Mouse (Mus musculus) kidney, embryonic 14.5 days (tissue): ENCODE results near the gene Dvl2. TPM values are rescaled to one million over a fixed set of nuclear protein-coding genes. Genes with fewer than 3 reads are reported as not detected.

Experiments
- ATAC-seq: fragments of 200-750 bp; cut with Nextera tagmentation; 2 replicates; pipeline ENCODE4 v1.8.0; 2017; ENCODE audit warnings: moderate number of reproducible peaks, mild to moderate bottlenecking, moderate TSS enrichment, moderate library complexity; ENCODE audit not compliant: low FRiP score, low TSS enrichment
- H3K27ac ChIP-seq: fragments of 300-500 bp; sonication (generic); 2 replicates; pipeline ENCODE4 v1.5.1; 2014; ENCODE audit warnings: low read depth, mild to moderate bottlenecking, low read length, moderate library complexity, mixed read lengths
- H3K27me3 ChIP-seq: fragments of 300-500 bp; sonication (generic); 2 replicates; pipeline ENCODE4 v1.6.1; 2014; ENCODE audit warnings: mild to moderate bottlenecking, low read length; ENCODE audit not compliant: control insufficient read depth, insufficient read depth
- H3K36me3 ChIP-seq: fragments of 300-500 bp; sonication (generic); 2 replicates; pipeline ENCODE4 v1.6.1; 2014; ENCODE audit warnings: low read length, mixed read lengths; ENCODE audit not compliant: control insufficient read depth, insufficient read depth
- H3K4me1 ChIP-seq: fragments of 300-500 bp; sonication (generic); 2 replicates; pipeline ENCODE4 v1.6.1; 2014; ENCODE audit warnings: low read length, mixed read lengths; ENCODE audit not compliant: control insufficient read depth, insufficient read depth
- H3K4me2 ChIP-seq: fragments of 300-500 bp; sonication (generic); replicated peaks from 2 replicates; pipeline ENCODE4 v1.6.1; 2014; ENCODE audit warnings: low read depth, mild to moderate bottlenecking, low read length
- H3K4me3 ChIP-seq: fragments of 300-500 bp; sonication (generic); 2 replicates; pipeline ENCODE4 v1.5.1; 2014; ENCODE audit warnings: mild to moderate bottlenecking, low read length
- H3K9ac ChIP-seq: fragments of 300-500 bp; sonication (generic); 2 replicates; pipeline ENCODE4 v1.6.1; 2014; ENCODE audit warnings: low read depth, mild to moderate bottlenecking, low read length, moderate library complexity
- H3K9me3 ChIP-seq: fragments of 300-500 bp; sonication (generic); 2 replicates; pipeline ENCODE4 v1.6.1; 2016; ENCODE audit warnings: low read length; ENCODE audit not compliant: control insufficient read depth
- WGBS: fragments of 180-500 bp; shearing (Covaris S2); extraction: QIAGEN DNeasy Blood & Tissue Kit; methylation state at CpG from one replicate; pipeline ENCODE4 v1.1.7; 2014; 5-methylcytosine and 5-hydroxymethylcytosine counted together
- polyA plus RNA-seq: library from polyadenylated mRNA; unstranded; fragments of >200 nt; fragmentation: Nextera tagmentation; extraction: Ambion mirVana; gene quantifications from 2 replicates; pipeline ENCODE4 v1.2.1, GENCODE M21; 2014

Gene Dvl2
- polyA plus RNA-seq, 1 experiment from 2014 or later = 34.9 TPM

- Histone ChIP-seq H3K9ac (peak overlapping the region; percentile 84), H3K9me3 (no peaks in the 10 kb centered on the region), H3K27ac (peak overlapping the region; percentile 86; the same call in 1 of the 2 replicates), H3K4me3 (peak overlapping the region; percentile 72), H3K4me1 (peaks cover 48% of the 10 kb centered on the region), H3K27me3 (no peaks in the 10 kb centered on the region), H3K36me3 (peaks cover 2% of the 10 kb centered on the region), H3K4me2 (peak overlapping the region; percentile 97)
- no peak for ATAC-seq
- WGBS = 1% methylated on average over 25 of the region's 25 CpGs
These were observed 18.0 kb downstream of the Dvl2 start for GRCm38 (mm10) chr11:70018131-70018990.

GRCm38 (mm10) chr11:70019495-70020021 lies 19.2 kb downstream of the Dvl2 start:
- Histone ChIP-seq H3K9me3 (no peaks in the 10 kb centered on the region), H3K9ac (peak overlapping the region; percentile 84; the same call in 1 of the 2 replicates), H3K36me3 (no peaks in the 10 kb centered on the region), H3K4me1 (peaks cover 55% of the 10 kb centered on the region), H3K4me3 (peak overlapping the region; percentile 72), H3K4me2 (peak overlapping the region; percentile 97), H3K27ac (peak overlapping the region; percentile 86; the same call in 1 of the 2 replicates), H3K27me3 (no peaks in the 10 kb centered on the region)
- 0% methylated on average over 1 of the region's 2 CpGs for WGBS
- no peak for ATAC-seq

DNA sequence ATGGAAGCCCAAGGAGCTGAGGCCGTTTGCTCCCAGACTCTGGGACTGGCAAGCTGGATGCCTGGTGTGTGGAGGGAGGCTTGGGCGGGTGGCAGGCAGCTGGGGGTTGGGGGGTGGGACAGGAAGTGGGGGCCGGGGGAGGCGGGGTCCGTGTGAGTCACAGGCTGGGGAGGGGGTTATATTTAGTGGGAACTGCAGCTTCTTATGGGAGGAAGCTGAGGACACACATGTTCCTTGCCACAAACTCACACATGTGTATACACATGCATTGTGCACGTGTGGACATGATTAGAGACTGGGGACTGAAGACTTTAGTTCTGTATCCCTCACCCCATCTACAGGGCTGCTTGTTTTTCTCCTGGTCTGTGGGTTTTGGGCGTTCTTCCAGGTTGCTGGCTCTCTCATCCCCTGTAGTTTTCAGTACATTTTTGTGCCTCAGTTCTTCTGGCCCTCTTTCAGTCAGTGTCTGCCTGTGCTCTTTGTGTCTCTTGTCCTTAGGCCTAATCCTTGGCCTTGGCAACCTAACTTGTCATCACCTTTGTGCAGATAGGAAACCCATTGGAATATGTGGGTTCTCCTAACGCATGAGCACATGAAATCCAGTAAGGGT lies 19.7 kb downstream of the Dvl2 start:
- 14% methylated on average over 8 of the region's 8 CpGs for WGBS
- Histone ChIP-seq H3K9me3 (no peaks in the 10 kb centered on the region), H3K36me3 (no peaks in the 10 kb centered on the region), H3K27ac (peak overlapping the region; percentile 86), H3K27me3 (no peaks in the 10 kb centered on the region), H3K4me1 (peaks cover 52% of the 10 kb centered on the region), H3K4me2 (peak overlapping the region; percentile 97), H3K4me3 (peak overlapping the region; percentile 72), H3K9ac (0 out of 2 replicates have a peak overlapping the region, but pooled peaks have one; percentile 12)
- ATAC-seq = no peak

- H3K27me3 ChIP-seq = no peaks in the 10 kb centered on the region
- peak overlapping the region; percentile 25; the same call in 1 of the 2 replicates for H3K9ac ChIP-seq
- no peaks in the 10 kb centered on the region for H3K9me3 ChIP-seq
- peaks cover 51% of the 10 kb centered on the region for H3K4me1 ChIP-seq
- no peaks in the 10 kb centered on the region for H3K36me3 ChIP-seq
- H3K4me2 ChIP-seq = peak overlapping the region; percentile 97
- H3K27ac ChIP-seq = peak overlapping the region; percentile 86
- H3K4me3 ChIP-seq = peak overlapping the region; percentile 72
- ATAC-seq = peak; percentile 83
- WGBS = under 1% methylated on average over 7 of the region's 8 CpGs
These were observed 20.4 kb downstream of the Dvl2 start for GRCm38 (mm10) chr11:70020731-70021263.

GRCm38 (mm10) chr11:70021264-70022132 lies 21.1 kb downstream of the Dvl2 start:
- H3K4me2 ChIP-seq = peak overlapping the region; percentile 97
- no peaks in the 10 kb centered on the region for H3K9me3 ChIP-seq
- ATAC-seq = peak; percentile 71
- H3K27ac ChIP-seq = peak overlapping the region; percentile 86; the same call in 1 of the 2 replicates
- no peak overlapping the region; the same call in 1 of the 2 replicates for H3K9ac ChIP-seq
- WGBS = 3% methylated on average over 40 of the region's 40 CpGs
- H3K36me3 ChIP-seq = no peaks in the 10 kb centered on the region
- H3K4me1 ChIP-seq = peaks cover 58% of the 10 kb centered on the region
- H3K27me3 ChIP-seq = no peaks in the 10 kb centered on the region
- H3K4me3 ChIP-seq = peak overlapping the region; percentile 72

- H3K27ac ChIP-seq = no peak overlapping the region
- WGBS = 6% methylated on average over 20 of the region's 29 CpGs
- no peaks in the 10 kb centered on the region for H3K36me3 ChIP-seq
- H3K4me2 ChIP-seq = peak overlapping the region; percentile 56
- H3K27me3 ChIP-seq = no peaks in the 10 kb centered on the region
- peak overlapping the region; percentile 47; the same call in 1 of the 2 replicates for H3K9ac ChIP-seq
- H3K9me3 ChIP-seq = no peaks in the 10 kb centered on the region
- peaks cover 66% of the 10 kb centered on the region for H3K4me1 ChIP-seq
- H3K4me3 ChIP-seq = peak overlapping the region; percentile 35
- ATAC-seq = no peak
These were observed 23.2 kb downstream of the Dvl2 start for GRCm38 (mm10) chr11:70023481-70024150.

GRCm38 (mm10) chr11:70024151-70024514 lies 23.7 kb downstream of the Dvl2 start:
- no peaks in the 10 kb centered on the region for H3K36me3 ChIP-seq
- no peaks in the 10 kb centered on the region for H3K9me3 ChIP-seq
- H3K27me3 ChIP-seq = no peaks in the 10 kb centered on the region
- no peak for ATAC-seq
- H3K4me2 ChIP-seq = peak overlapping the region; percentile 56
- peak overlapping the region; percentile 35 for H3K4me3 ChIP-seq
- peak overlapping the region; percentile 47 for H3K9ac ChIP-seq
- H3K4me1 ChIP-seq = peaks cover 66% of the 10 kb centered on the region
- 14% methylated on average over 6 of the region's 6 CpGs for WGBS
- H3K27ac ChIP-seq = no peak overlapping the region; the same call in 1 of the 2 replicates

DNA sequence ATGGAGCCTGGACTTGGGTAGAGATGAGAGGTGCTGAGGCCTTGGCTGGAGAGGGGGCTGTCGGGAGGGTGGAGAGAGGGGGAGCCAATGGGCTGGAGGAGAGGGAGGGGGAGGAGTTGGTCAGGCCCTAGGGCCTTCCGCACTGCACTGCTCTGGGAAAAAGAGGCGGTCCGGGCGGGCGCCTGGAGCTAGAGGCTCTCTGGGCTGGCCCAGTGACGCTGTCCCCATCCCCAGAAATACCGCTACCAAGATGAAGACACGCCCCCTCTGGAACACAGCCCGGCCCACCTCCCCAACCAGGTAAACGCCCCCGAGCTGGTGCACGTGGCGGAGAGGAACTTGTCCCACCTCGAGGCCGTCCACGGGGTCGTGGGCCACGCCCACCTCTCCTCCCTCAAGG lies 26.3 kb downstream of the Dvl2 start:
- Histone ChIP-seq H3K9ac (peak overlapping the region; percentile 24; the same call in 1 of the 2 replicates), H3K9me3 (no peaks in the 10 kb centered on the region), H3K4me3 (peak overlapping the region; percentile 39), H3K4me1 (peaks cover 59% of the 10 kb centered on the region), H3K36me3 (peaks cover 14% of the 10 kb centered on the region), H3K27me3 (no peaks in the 10 kb centered on the region), H3K4me2 (peak overlapping the region; percentile 73), H3K27ac (peak overlapping the region; percentile 44; the same call in 1 of the 2 replicates)
- ATAC-seq = peak; percentile 77
- WGBS = 2% methylated on average over 19 of the region's 19 CpGs
